Mouse (Mus musculus) heart, postnatal 0 days (tissue): Measurements from ENCODE around the gene Dcdc2c. TPM values are rescaled to one million over a fixed set of nuclear protein-coding genes. Genes with fewer than 3 reads are reported as not detected.
A peak's percentile ranks its signal among the peaks of the same experiment; 100 is the strongest.

Experiments
- ATAC-seq: fragments of 200-750 bp; cut with Nextera tagmentation; 2 replicates; pipeline ENCODE4 v1.8.0; 2017; ENCODE audit warnings: low read depth, moderate number of reproducible peaks, moderate library complexity; ENCODE audit not compliant: insufficient read depth
- DNase-seq: peaks from one replicate; pipeline ENCODE4 v3.0.0-alpha.2; 2016; ENCODE audit warnings: low spot score
- H3K27ac ChIP-seq: fragments of 300-500 bp; sonication (generic); 2 replicates; pipeline ENCODE4 v1.5.1; 2014; ENCODE audit warnings: low read depth, mild to moderate bottlenecking
- H3K27me3 ChIP-seq: fragments of 300-500 bp; sonication (generic); 2 replicates; pipeline ENCODE4 v1.6.1; 2014; ENCODE audit warnings: low read length, mixed read lengths; ENCODE audit not compliant: control insufficient read depth, insufficient read depth
- H3K36me3 ChIP-seq: fragments of 300-500 bp; sonication (generic); replicated peaks from 2 replicates; pipeline ENCODE4 v1.6.1; 2014; ENCODE audit warnings: low read length, mixed read lengths; ENCODE audit not compliant: control insufficient read depth, insufficient read depth
- H3K4me1 ChIP-seq: fragments of 300-500 bp; sonication (generic); 2 replicates; pipeline ENCODE4 v1.6.1; 2014; ENCODE audit warnings: antibody characterized with exemption; ENCODE audit not compliant: control insufficient read depth, insufficient read depth
- H3K4me2 ChIP-seq: fragments of 300-500 bp; sonication (generic); 2 replicates; pipeline ENCODE4 v1.6.1; 2014; ENCODE audit warnings: low read depth, mild to moderate bottlenecking, low read length, moderate library complexity
- H3K4me3 ChIP-seq: fragments of 300-500 bp; sonication (generic); 2 replicates; pipeline ENCODE4 v1.5.1; 2014; ENCODE audit warnings: low read depth, low read length
- H3K9ac ChIP-seq: fragments of 300-500 bp; sonication (generic); replicated peaks from 2 replicates; pipeline ENCODE4 v1.6.1; 2014; ENCODE audit warnings: low read depth, low read length, mixed read lengths
- H3K9me3 ChIP-seq: fragments of 300-500 bp; sonication (generic); replicated peaks from 2 replicates; pipeline ENCODE4 v1.6.1; 2016; ENCODE audit warnings: low read length; ENCODE audit not compliant: control insufficient read depth
- CTCF ChIP-seq: IDR thresholded peaks from 2 replicates; pipeline ENCODE4 v1.5.1; 2016; ENCODE audit warnings: antibody characterized with exemption, control low read depth, low read depth
- EP300 ChIP-seq: IDR thresholded peaks from 2 replicates; pipeline ENCODE4 v1.6.1; 2016; ENCODE audit warnings: antibody characterized with exemption, low read depth
- WGBS: fragments of 180-500 bp; shearing (Covaris S2); extraction: QIAGEN DNeasy Blood & Tissue Kit; methylation state at CpG from one replicate; pipeline ENCODE4 v1.1.7; 2014; 5-methylcytosine and 5-hydroxymethylcytosine counted together
- polyA plus RNA-seq: library from polyadenylated mRNA; unstranded; fragments of >200 nt; fragmentation: Nextera tagmentation; extraction: Ambion mirVana; gene quantifications from 2 replicates; pipeline ENCODE4 v1.2.1, GENCODE M21; 2015
- total RNA-seq: library from RNA; depleted of rRNA; stranded (reverse); fragments of >200 nt; gene quantifications from 2 replicates; pipeline ENCODE4 v1.2.3, GENCODE M21; 2014; ENCODE audit warnings: low replicate concordance

Gene Dcdc2c
- total and polyA plus RNA-seq, 2 experiments from 2014 or later, result not detected

- ATAC-seq (no peak), DNase-seq (no peak)
- WGBS, result 61% methylated on average over 5 of the region's 5 CpGs
- Histone ChIP-seq H3K4me3 (no peak overlapping the region), H3K27ac (no peak overlapping the region), H3K27me3 (0 out of 2 replicates have a peak, but pooled peaks cover 10% of the 10 kb centered on the region), H3K36me3 (no peaks in the 10 kb centered on the region), H3K4me2 (no peak overlapping the region), H3K9me3 (no peaks in the 10 kb centered on the region), H3K9ac (no peak overlapping the region), H3K4me1 (no peaks in the 10 kb centered on the region)
- no peak for TF ChIP-seq CTCF
- no peak for TF ChIP-seq EP300
Measured at GRCm38 (mm10) chr12:28436536-28436935, 115.7 kb downstream of the Dcdc2c start.

- ATAC-seq (no peak), DNase-seq (no peak)
- TF ChIP-seq CTCF, result no peak
- no peak for TF ChIP-seq EP300
- H3K4me3 ChIP-seq, result no peak overlapping the region
- H3K36me3 ChIP-seq, result no peaks in the 10 kb centered on the region
- no peak overlapping the region for H3K9ac ChIP-seq
- no peaks in the 10 kb centered on the region for H3K9me3 ChIP-seq
- no peak overlapping the region for H3K27ac ChIP-seq
- H3K27me3 ChIP-seq, result 0 out of 2 replicates have a peak, but pooled peaks cover 10% of the 10 kb centered on the region
- H3K4me2 ChIP-seq, result no peak overlapping the region
- H3K4me1 ChIP-seq, result no peaks in the 10 kb centered on the region
- 78% methylated on average over 3 of the region's 3 CpGs for WGBS
Measured at GRCm38 (mm10) chr12:28432729-28433067, 119.5 kb downstream of the Dcdc2c start.

- H3K9ac ChIP-seq, result no peak overlapping the region
- peak; percentile 63 for DNase-seq
Measured at GRCm38 (mm10) chr12:28431832-28432728, 120.1 kb downstream of the Dcdc2c start.

GRCm38 (mm10) chr12:28429856-28430255 lies 122.3 kb downstream of the Dcdc2c start:
- ATAC-seq (no peak), DNase-seq (no peak)
- Histone ChIP-seq H3K9ac (no peak overlapping the region), H3K27ac (no peak overlapping the region), H3K27me3 (0 out of 2 replicates have a peak, but pooled peaks cover 10% of the 10 kb centered on the region), H3K4me2 (no peak overlapping the region), H3K4me3 (no peak overlapping the region), H3K4me1 (no peaks in the 10 kb centered on the region), H3K36me3 (no peaks in the 10 kb centered on the region), H3K9me3 (no peaks in the 10 kb centered on the region)
- WGBS, result 85% methylated on average over 5 of the region's 5 CpGs
- TF ChIP-seq EP300 (no peak), CTCF (no peak)

More at GRCm38 (mm10) chr12:28431832-28432728, 120.1 kb downstream of the Dcdc2c start:
- TF ChIP-seq CTCF (peak; percentile 87), EP300 (no peak)
- ATAC-seq, result no peak
- Histone ChIP-seq H3K4me2 (peak overlapping the region; percentile 48), H3K4me1 (no peaks in the 10 kb centered on the region), H3K4me3 (peak overlapping the region; percentile 14; the same call in 1 of the 2 replicates), H3K27me3 (0 out of 2 replicates have a peak, but pooled peaks cover 10% of the 10 kb centered on the region), H3K9me3 (no peaks in the 10 kb centered on the region), H3K36me3 (no peaks in the 10 kb centered on the region), H3K27ac (no peak overlapping the region)
- WGBS, result 16% methylated on average over 19 of the region's 19 CpGs

- TF ChIP-seq EP300 (no peak), CTCF (0 out of 2 replicates have a peak, but pooled peaks have one; percentile 4)
- WGBS, result 68% methylated on average over 4 of the region's 4 CpGs
- ATAC-seq, result no peak
Measured at GRCm38 (mm10) chr12:28416957-28417356, 135.2 kb downstream of the Dcdc2c start.

More at GRCm38 (mm10) chr12:28416957-28417356, 135.2 kb downstream of the Dcdc2c start:
- no peak for DNase-seq
- no peaks in the 10 kb centered on the region for H3K36me3 ChIP-seq
- H3K27me3 ChIP-seq, result no peaks in the 10 kb centered on the region
- H3K4me1 ChIP-seq, result no peaks in the 10 kb centered on the region
- H3K4me2 ChIP-seq, result no peak overlapping the region
- H3K9ac ChIP-seq, result no peak overlapping the region
- no peak overlapping the region for H3K27ac ChIP-seq
- no peak overlapping the region for H3K4me3 ChIP-seq
- 0 out of 2 replicates have a peak, but pooled peaks cover 1% of the 10 kb centered on the region for H3K9me3 ChIP-seq
